Mouse (Mus musculus): Measurements from ENCODE around the gene Iba57. TPM values are rescaled to one million over a fixed set of nuclear protein-coding genes. Genes with fewer than 3 reads are reported as not detected.

The Iba57 gene
- polyA plus RNA-seq, 1 experiment from 2014 or later = 7.1 TPM

GRCm38 (mm10) chr11:59138537-59139486, 24.7 kb downstream of the Iba57 start:
- no peak for ATAC-seq (replicated peaks)
- Histone ChIP-seq H3K27ac (replicated peaks) (no peak overlapping the region), H3K36me3 (no peaks in the 10 kb centered on the region), H3K27me3 (peaks cover 40% of the 10 kb centered on the region), H3K9ac (replicated peaks) (no peak overlapping the region), H3K4me1 (peaks cover 3% of the 10 kb centered on the region; the same call in 1 of the 2 replicates), H3K9me3 (no peaks in the 10 kb centered on the region), H3K4me2 (replicated peaks) (no peak overlapping the region), H3K4me3 (no peak overlapping the region)
- 71% methylated on average over 19 of the region's 19 CpGs for WGBS

GRCm38 (mm10) chr11:59136994-59137706, 26.4 kb downstream of the Iba57 start:
- H3K27ac ChIP-seq (replicated peaks) = no peak overlapping the region
- H3K4me3 ChIP-seq = no peak overlapping the region
- H3K36me3 ChIP-seq = no peaks in the 10 kb centered on the region
- ATAC-seq (replicated peaks) = no peak
- H3K4me2 ChIP-seq (replicated peaks) = no peak overlapping the region
- peaks cover 54% of the 10 kb centered on the region for H3K27me3 ChIP-seq
- H3K4me1 ChIP-seq = peaks cover 3% of the 10 kb centered on the region; the same call in 1 of the 2 replicates
- no peak overlapping the region for H3K9ac ChIP-seq (replicated peaks)
- WGBS = 46% methylated on average over 12 of the region's 12 CpGs
- no peaks in the 10 kb centered on the region for H3K9me3 ChIP-seq

GRCm38 (mm10) chr11:59135904-59136452, 27.6 kb downstream of the Iba57 start, which contains the start of gene Obscn:
Gene Obscn (minus strand): TSS chr11:59136402.
- H3K27me3 ChIP-seq = peaks cover 54% of the 10 kb centered on the region
- WGBS = 19% methylated on average over 44 of the region's 44 CpGs
- peak within 1 kb of the TSS; percentile 40 for H3K4me2 ChIP-seq (replicated peaks)
- H3K36me3 ChIP-seq = no peaks in the 10 kb centered on the region
- no peak within 1 kb of the TSS for H3K27ac ChIP-seq (replicated peaks)
- no peaks in the 10 kb centered on the region for H3K9me3 ChIP-seq
- no peak for ATAC-seq (replicated peaks)
- H3K4me1 ChIP-seq = peaks cover 3% of the 10 kb centered on the region; the same call in 1 of the 2 replicates
- H3K4me3 ChIP-seq = peak within 1 kb of the TSS; percentile 25
- H3K9ac ChIP-seq (replicated peaks) = 0 out of 2 replicates have a peak within 1 kb of the TSS, but pooled peaks have one; percentile 1

GRCm38 (mm10) chr11:59135051-59135820, 28.3 kb downstream of the Iba57 start:
- WGBS = 5% methylated on average over 55 of the region's 55 CpGs
- peaks cover 3% of the 10 kb centered on the region; the same call in 1 of the 2 replicates for H3K4me1 ChIP-seq
- 0 out of 2 replicates have a peak overlapping the region, but pooled peaks have one; percentile 1 for H3K9ac ChIP-seq (replicated peaks)
- H3K27me3 ChIP-seq = peaks cover 54% of the 10 kb centered on the region
- no peaks in the 10 kb centered on the region for H3K9me3 ChIP-seq
- no peak overlapping the region for H3K27ac ChIP-seq (replicated peaks)
- no peak for ATAC-seq (replicated peaks)
- H3K4me2 ChIP-seq (replicated peaks) = peak overlapping the region; percentile 40
- H3K36me3 ChIP-seq = no peaks in the 10 kb centered on the region
- peak overlapping the region; percentile 25 for H3K4me3 ChIP-seq

- Histone ChIP-seq H3K4me2 (replicated peaks) (peak overlapping the region; percentile 9; the same call in 1 of the 2 replicates), H3K9me3 (no peaks in the 10 kb centered on the region), H3K27ac (replicated peaks) (no peak overlapping the region), H3K9ac (replicated peaks) (no peak overlapping the region), H3K4me3 (peak overlapping the region; percentile 12; the same call in 1 of the 2 replicates), H3K36me3 (no peaks in the 10 kb centered on the region), H3K27me3 (peaks cover 54% of the 10 kb centered on the region), H3K4me1 (peaks cover 3% of the 10 kb centered on the region; the same call in 1 of the 2 replicates)
- no peak for ATAC-seq (replicated peaks)
- 6% methylated on average over 33 of the region's 35 CpGs for WGBS
These were observed 29.1 kb downstream of the Iba57 start for GRCm38 (mm10) chr11:59134373-59134997.

- no peak overlapping the region for H3K4me2 ChIP-seq (replicated peaks)
- H3K9me3 ChIP-seq = no peaks in the 10 kb centered on the region
- H3K36me3 ChIP-seq = no peaks in the 10 kb centered on the region
- H3K9ac ChIP-seq (replicated peaks) = no peak overlapping the region
- ATAC-seq (replicated peaks) = no peak
- H3K4me1 ChIP-seq = peaks cover 3% of the 10 kb centered on the region; the same call in 1 of the 2 replicates
- H3K27ac ChIP-seq (replicated peaks) = no peak overlapping the region
- no peak overlapping the region for H3K4me3 ChIP-seq
- H3K27me3 ChIP-seq = peaks cover 45% of the 10 kb centered on the region
- 68% methylated on average over 2 of the region's 3 CpGs for WGBS
These were observed 31.5 kb downstream of the Iba57 start for GRCm38 (mm10) chr11:59132065-59132464.

GRCm38 (mm10) chr11:59131348-59131919, 32.1 kb downstream of the Iba57 start:
- Histone ChIP-seq H3K27ac (replicated peaks) (no peak overlapping the region), H3K27me3 (peaks cover 39% of the 10 kb centered on the region), H3K36me3 (no peaks in the 10 kb centered on the region), H3K9me3 (no peaks in the 10 kb centered on the region), H3K4me3 (no peak overlapping the region), H3K4me1 (peaks cover 3% of the 10 kb centered on the region; the same call in 1 of the 2 replicates), H3K9ac (replicated peaks) (no peak overlapping the region), H3K4me2 (replicated peaks) (no peak overlapping the region)
- 71% methylated on average over 18 of the region's 18 CpGs for WGBS
- ATAC-seq (replicated peaks) = no peak

- Histone ChIP-seq H3K4me1 (peaks cover 3% of the 10 kb centered on the region; the same call in 1 of the 2 replicates), H3K4me2 (replicated peaks) (no peak overlapping the region), H3K36me3 (no peaks in the 10 kb centered on the region), H3K9me3 (no peaks in the 10 kb centered on the region), H3K4me3 (no peak overlapping the region), H3K9ac (replicated peaks) (no peak overlapping the region), H3K27ac (replicated peaks) (no peak overlapping the region), H3K27me3 (peaks cover 32% of the 10 kb centered on the region)
- no peak for ATAC-seq (replicated peaks)
- 88% methylated on average over 9 of the region's 9 CpGs for WGBS
These were observed 32.8 kb downstream of the Iba57 start for GRCm38 (mm10) chr11:59130782-59131181.

- no peaks in the 10 kb centered on the region for H3K36me3 ChIP-seq
- no peak for ATAC-seq (replicated peaks)
- H3K4me1 ChIP-seq = no peaks in the 10 kb centered on the region
- no peaks in the 10 kb centered on the region for H3K9me3 ChIP-seq
- H3K4me2 ChIP-seq (replicated peaks) = no peak overlapping the region
- H3K27me3 ChIP-seq = no peaks in the 10 kb centered on the region
- no peak overlapping the region for H3K4me3 ChIP-seq
- no peak overlapping the region for H3K9ac ChIP-seq (replicated peaks)
- H3K27ac ChIP-seq (replicated peaks) = no peak overlapping the region
- 93% methylated on average over 5 of the region's 5 CpGs for WGBS
These were observed 57.6 kb downstream of the Iba57 start for GRCm38 (mm10) chr11:59105945-59106344.

All from forebrain, embryonic 15.5 days (tissue).